Mouse (Mus musculus): Measurements from ENCODE around the gene Bud13.

DNA sequence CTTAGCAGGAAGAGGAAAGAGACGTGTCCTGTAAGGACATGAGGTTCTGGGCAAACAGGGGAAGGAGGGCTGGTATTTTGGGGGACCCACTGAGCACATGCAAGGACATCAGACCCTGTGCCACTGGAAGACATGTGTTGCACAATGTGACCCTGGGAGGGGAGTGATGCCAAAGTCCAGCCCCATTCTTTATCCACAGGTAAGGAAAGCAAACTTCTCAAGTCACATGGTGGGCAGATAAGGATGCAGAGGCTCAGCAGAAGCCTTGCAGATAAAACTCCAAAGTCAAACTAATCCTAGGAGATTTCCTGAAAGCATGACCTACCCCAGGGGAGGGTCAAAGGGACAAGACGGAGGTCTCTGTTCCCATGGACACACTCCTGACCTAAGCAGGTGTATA, 41.0 kb upstream of the Bud13 start:
- TF ChIP-seq CTCF (IDR thresholded peaks at IDR 0.05; ENCODE audit: borderline replicate concordance, insufficient read depth, low read length) (no peak), POLR2A (IDR thresholded peaks at IDR 0.05; ENCODE audit: low read depth, low read length) (no peak)

Measured in embryonic fibroblast, embryonic 13.5 days (primary cell).